In genomic region chr11:36332222-36332621, GRCm38 (mm10) we compare ENCODE assay signal across 22 mouse cellular contexts.
A peak's percentile ranks its signal among the peaks of the same experiment; 100 is the strongest.
DNase-seq lines count a peak whose midpoint lies in the region; ATAC-seq lines count a peak whose summit lies in the region.
"Had no signal": no experiment of that assay in that cellular context is flagged by ENCODE, and none has a peak within 500 bp of the region (broad histone marks: within the 10 kb centered on the region; RNA-seq: fewer than 3 reads in every experiment).

No protein-coding gene starts in this region.

- no peaks in the 10 kb centered on the region for H3K9me3 ChIP-seq in midbrain, embryonic 13.5 days
- no peaks in the 10 kb centered on the region for H3K9me3 ChIP-seq in midbrain, embryonic 16.5 days (replicated peaks; ENCODE audit: control insufficient read depth, low read length, poor library complexity, severe bottlenecking)
- H3K9me3 ChIP-seq in hindbrain, embryonic 11.5 days (ENCODE audit: control insufficient read depth, low read length) = no peaks in the 10 kb centered on the region
- H3K9me3 ChIP-seq in limb, embryonic 10.5 days (replicated peaks) = no peaks in the 10 kb centered on the region
- H3K9me3 ChIP-seq: embryonic facial prominence, embryonic 13.5 days; heart, embryonic 15.5 days; kidney, embryonic 15.5 days; stomach, embryonic 15.5 days had no signal

- no peak overlapping the region for H3K4me3 ChIP-seq in midbrain, embryonic 13.5 days (replicated peaks)
- no peak overlapping the region for H3K4me3 ChIP-seq in midbrain, embryonic 16.5 days (ENCODE audit: low read depth, low read length)
- no peak overlapping the region for H3K4me3 ChIP-seq in hindbrain, embryonic 11.5 days (ENCODE audit: low read depth, low read length)
- no peak overlapping the region for H3K4me3 ChIP-seq in limb, embryonic 10.5 days
- H3K4me3 ChIP-seq: embryonic facial prominence, embryonic 13.5 days; heart, embryonic 15.5 days; kidney, embryonic 15.5 days; stomach, embryonic 15.5 days had no signal

- H3K4me2 ChIP-seq in midbrain, embryonic 13.5 days (replicated peaks) = no peak overlapping the region
- no peak overlapping the region for H3K4me2 ChIP-seq in midbrain, embryonic 16.5 days (ENCODE audit: low read length)
- H3K4me2 ChIP-seq in hindbrain, embryonic 11.5 days (replicated peaks; ENCODE audit: low read depth, low read length) = no peak overlapping the region
- H3K4me2 ChIP-seq: embryonic facial prominence, embryonic 13.5 days; heart, embryonic 15.5 days; kidney, embryonic 15.5 days; stomach, embryonic 15.5 days had no signal

- H3K4me1 ChIP-seq in midbrain, embryonic 13.5 days (replicated peaks) = peaks cover 45% of the 10 kb centered on the region
- H3K4me1 ChIP-seq in midbrain, embryonic 16.5 days (ENCODE audit: control insufficient read depth, insufficient read depth, low read length) = peaks cover 34% of the 10 kb centered on the region
- H3K4me1 ChIP-seq in hindbrain, embryonic 11.5 days (replicated peaks; ENCODE audit: control insufficient read depth, insufficient read depth, low read length) = no peaks in the 10 kb centered on the region
- peaks cover 45% of the 10 kb centered on the region for H3K4me1 ChIP-seq in limb, embryonic 10.5 days
- H3K4me1 ChIP-seq: stomach, embryonic 15.5 days had no signal

- H3K36me3 ChIP-seq in midbrain, embryonic 13.5 days = no peaks in the 10 kb centered on the region
- 0 out of 2 replicates have a peak, but pooled peaks cover 6% of the 10 kb centered on the region for H3K36me3 ChIP-seq in midbrain, embryonic 16.5 days (ENCODE audit: control insufficient read depth, insufficient read depth, low read length)
- H3K36me3 ChIP-seq in hindbrain, embryonic 11.5 days (ENCODE audit: control insufficient read depth, insufficient read depth, low read length) = no peaks in the 10 kb centered on the region
- H3K36me3 ChIP-seq in limb, embryonic 10.5 days = no peaks in the 10 kb centered on the region
- H3K36me3 ChIP-seq: embryonic facial prominence, embryonic 13.5 days; heart, embryonic 15.5 days; kidney, embryonic 15.5 days; stomach, embryonic 15.5 days had no signal

- 0 out of 2 replicates have a peak overlapping the region, but pooled peaks have one; percentile 8 for H3K27ac ChIP-seq in midbrain, embryonic 13.5 days
- H3K27ac ChIP-seq in midbrain, embryonic 16.5 days (ENCODE audit: low read length) = no peak overlapping the region
- H3K27ac ChIP-seq in hindbrain, embryonic 11.5 days (ENCODE audit: low read depth, low read length) = no peak overlapping the region
- H3K27ac ChIP-seq in limb, embryonic 10.5 days = no peak overlapping the region
- H3K27ac ChIP-seq: embryonic facial prominence, embryonic 13.5 days; heart, embryonic 15.5 days; kidney, embryonic 15.5 days; stomach, embryonic 15.5 days had no signal

- no peaks in the 10 kb centered on the region for H3K27me3 ChIP-seq in midbrain, embryonic 13.5 days
- H3K27me3 ChIP-seq in midbrain, embryonic 16.5 days (ENCODE audit: control insufficient read depth, insufficient read depth, low read depth, low read length) = no peaks in the 10 kb centered on the region
- H3K27me3 ChIP-seq in hindbrain, embryonic 11.5 days (ENCODE audit: control insufficient read depth, insufficient read depth, low read length) = no peaks in the 10 kb centered on the region
- no peaks in the 10 kb centered on the region for H3K27me3 ChIP-seq in limb, embryonic 10.5 days (ENCODE audit: low read depth, poor library complexity, severe bottlenecking)
- H3K27me3 ChIP-seq: embryonic facial prominence, embryonic 13.5 days; heart, embryonic 15.5 days; kidney, embryonic 15.5 days; stomach, embryonic 15.5 days had no signal

- peak; percentile 82 for ATAC-seq in midbrain, embryonic 13.5 days
- no peak for ATAC-seq in midbrain, embryonic 16.5 days
- peak; percentile 60; the same call in 1 of the 2 replicates for ATAC-seq in hindbrain, embryonic 11.5 days (ENCODE audit: low FRiP score)
- ATAC-seq: CD4-positive, CD25-positive, alpha-beta regulatory T cell, adult 4 months; intestine, postnatal 0 days; lung, postnatal 0 days; Patski had no signal

- WGBS in midbrain, embryonic 13.5 days = 53% methylated on average over 12 of the region's 12 CpGs
- WGBS in midbrain, embryonic 16.5 days = 46% methylated on average over 12 of the region's 12 CpGs
- WGBS in hindbrain, embryonic 11.5 days = 57% methylated on average over 12 of the region's 12 CpGs
- 40% methylated on average over 12 of the region's 12 CpGs for WGBS in limb, embryonic 10.5 days

- no peak overlapping the region for H3K9ac ChIP-seq in midbrain, embryonic 13.5 days (replicated peaks)
- no peak overlapping the region for H3K9ac ChIP-seq in midbrain, embryonic 16.5 days (ENCODE audit: low read depth, low read length)
- no peak overlapping the region for H3K9ac ChIP-seq in hindbrain, embryonic 11.5 days (ENCODE audit: low read depth, low read length)
- H3K9ac ChIP-seq: embryonic facial prominence, embryonic 13.5 days; heart, embryonic 15.5 days; kidney, embryonic 15.5 days; stomach, embryonic 15.5 days had no signal

- peak; percentile 37 for DNase-seq in embryo, embryonic 10.5 days (ENCODE audit: low spot score)
- DNase-seq in embryo, embryonic 10 days (ENCODE audit: low spot score) = no peak
- peak; percentile 22 for DNase-seq in hindbrain, embryonic 11.5 days (ENCODE audit: low spot score)
- DNase-seq in limb, embryonic 10.5 days (ENCODE audit: low spot score) = peak; percentile 45
- DNase-seq in frontal cortex, postnatal 36 days (ENCODE audit: low spot score in 2 of 2) = no peak
- DNase-seq in c-Kit-positive CD71-positive TER-119-positive erythroid progenitor cells, embryonic 14.5 days (ENCODE audit: low spot score) = no peak
- DNase-seq: adrenal gland, postnatal 14 days; cerebellum, adult 18-20 months; cerebellum, postnatal 36 days; gastrocnemius, postnatal 36 days; heart, postnatal 4 days; liver had no signal

Comparison
In these comparisons a context has a peak if more than half of its experiments do, and no peak if none do; other contexts are left out.
1. DNase-seq: peak in embryo, embryonic 10.5 days (single experiment), hindbrain, embryonic 11.5 days (single experiment) and limb, embryonic 10.5 days (single experiment); none in embryo, embryonic 10 days (single experiment), frontal cortex, postnatal 36 days (0 of 2) and c-Kit-positive CD71-positive TER-119-positive erythroid progenitor cells, embryonic 14.5 days (single experiment).